In the genomic region with DNA sequence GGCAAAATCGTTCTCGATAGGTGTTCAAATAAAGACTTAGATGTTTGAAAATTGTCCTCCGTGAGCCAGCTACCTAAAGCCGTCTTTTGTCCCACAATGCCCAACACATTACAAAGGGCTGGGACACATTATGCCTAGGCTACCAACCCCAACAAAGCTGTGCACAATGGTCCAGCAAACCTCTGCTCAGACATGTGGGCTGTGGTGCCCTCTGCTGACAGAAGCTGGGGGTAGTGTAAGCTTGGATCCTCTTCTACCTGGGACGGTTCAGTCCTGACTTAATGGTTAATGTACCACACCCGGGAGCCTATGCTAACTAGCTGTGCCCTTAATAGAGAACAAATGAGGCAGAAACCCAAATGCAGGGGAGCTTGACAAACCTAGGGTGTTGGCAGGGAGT, we compare ENCODE assay signal across 9 mouse cellular contexts. TPM values are rescaled to one million over a fixed set of nuclear protein-coding genes. Genes with fewer than 3 reads are reported as not detected.
DNase-seq lines count a peak whose midpoint lies in the region; ATAC-seq and TF ChIP-seq lines count a peak whose summit lies in the region.
"Had no signal": no experiment of that assay in that cellular context is flagged by ENCODE, and none has a peak within 500 bp of the region (broad histone marks: within the 10 kb centered on the region; RNA-seq: fewer than 3 reads in every experiment).

No protein-coding gene starts in this region.

- H3K27me3 ChIP-seq in heart, embryonic 12.5 days (replicated peaks): no peaks in the 10 kb centered on the region
- no peaks in the 10 kb centered on the region for H3K27me3 ChIP-seq in forebrain, postnatal 0 days (ENCODE audit: insufficient read depth, low read length)
- no peaks in the 10 kb centered on the region for H3K27me3 ChIP-seq in liver, adult 2 months (ENCODE audit: control insufficient read depth, insufficient read depth, low read length)

- H3K4me1 ChIP-seq in heart, embryonic 12.5 days (replicated peaks): peaks cover 34% of the 10 kb centered on the region
- no peaks in the 10 kb centered on the region for H3K4me1 ChIP-seq in forebrain, postnatal 0 days (ENCODE audit: insufficient read depth)
- H3K4me1 ChIP-seq in liver, adult 2 months (ENCODE audit: control insufficient read depth, insufficient read depth, low read length): no peaks in the 10 kb centered on the region

- ATAC-seq in heart, embryonic 12.5 days (ENCODE audit: insufficient number of reproducible peaks, low FRiP score): no peak
- ATAC-seq in forebrain, postnatal 0 days: peak; percentile 60; the same call in 1 of the 2 replicates

- H3K9ac ChIP-seq in heart, embryonic 12.5 days: no peak overlapping the region
- H3K9ac ChIP-seq in forebrain, postnatal 0 days: no peak overlapping the region
- no peak overlapping the region for H3K9ac ChIP-seq in liver, adult 2 months (ENCODE audit: low read depth, low read length)

- TF ChIP-seq POLR2A in liver, adult 2 months (IDR thresholded peaks at IDR 0.05; ENCODE audit: extremely low read depth, insufficient read depth, low read length): no peak

- no peak overlapping the region for H3K4me3 ChIP-seq in heart, embryonic 12.5 days
- no peak overlapping the region for H3K4me3 ChIP-seq in forebrain, postnatal 0 days (ENCODE audit: low read depth, low read length)
- no peak overlapping the region for H3K4me3 ChIP-seq in liver, adult 2 months (ENCODE audit: insufficient read depth, low read depth, low read length)

- no peak overlapping the region for H3K27ac ChIP-seq in heart, embryonic 12.5 days (ENCODE audit: poor library complexity, severe bottlenecking)
- no peak overlapping the region for H3K27ac ChIP-seq in forebrain, postnatal 0 days (ENCODE audit: low read depth, low read length)
- no peak overlapping the region for H3K27ac ChIP-seq in liver, adult 2 months (replicated peaks; ENCODE audit: insufficient read depth, low read depth, low read length)

- H3K4me2 ChIP-seq in heart, embryonic 12.5 days: no peak overlapping the region
- H3K4me2 ChIP-seq in forebrain, postnatal 0 days (ENCODE audit: low read depth): no peak overlapping the region

- H3K79me2 ChIP-seq in liver, adult 2 months (ENCODE audit: control insufficient read depth, insufficient read depth, low read length): no peaks in the 10 kb centered on the region

- 57% methylated on average over 6 of the region's 6 CpGs for WGBS in heart, embryonic 12.5 days
- WGBS in forebrain, postnatal 0 days: 28% methylated on average over 6 of the region's 6 CpGs
- 48% methylated on average over 6 of the region's 6 CpGs for WGBS in liver, adult 2 months

- TF ChIP-seq CTCF in forebrain, postnatal 0 days (IDR thresholded peaks at IDR 0.05; ENCODE audit: low read depth): peak; percentile 80
- TF ChIP-seq CTCF in liver, adult 2 months (IDR thresholded peaks at IDR 0.05; ENCODE audit: low read depth, low read length): peak; percentile 70

- peaks cover 21% of the 10 kb centered on the region for H3K36me3 ChIP-seq in heart, embryonic 12.5 days
- no peaks in the 10 kb centered on the region; the same call in 1 of the 2 replicates for H3K36me3 ChIP-seq in forebrain, postnatal 0 days (ENCODE audit: insufficient read depth)
- peaks cover 4% of the 10 kb centered on the region; the same call in 1 of the 2 replicates for H3K36me3 ChIP-seq in liver, adult 2 months (ENCODE audit: control insufficient read depth, insufficient read depth, low read length)

- peak; percentile 89 for DNase-seq in heart, adult 11 months
- DNase-seq in B cell, adult 2 months: peak; percentile 39 to 42
- DNase-seq in adrenal gland, postnatal 10 days: peak; percentile 62
- DNase-seq in forebrain, postnatal 0 days: peak; percentile 65
- DNase-seq in liver, adult 2 months (ENCODE audit: extremely low read depth, low read depth, low spot score): peak; percentile 8
- DNase-seq in right cerebral cortex, postnatal 25 days: peak; percentile 27
- no peak for DNase-seq in natural killer cell, adult 2 months (ENCODE audit: low spot score in 2 of 2)

- no peaks in the 10 kb centered on the region for H3K9me3 ChIP-seq in heart, embryonic 12.5 days (replicated peaks)
- no peaks in the 10 kb centered on the region for H3K9me3 ChIP-seq in forebrain, postnatal 0 days (ENCODE audit: low read length)

RNA-seq across cellular contexts. Expression of gene Islr2, which starts 12.3 kb away (rescaled TPM):
- polyA plus RNA-seq in heart, embryonic 12.5 days (2016; fragmentation: Nextera tagmentation; extraction: Ambion mirVana): 0.05 TPM in 1 of 2 replicates, not detected in the other
- 10 to 100 TPM in 1 of 2 experiments, 1 to 10 TPM in 1; 5.0 to 11.0 TPM for total RNA-seq in adrenal gland, postnatal 10 days (2021)
- 612 and 779 TPM in 2 replicates for total RNA-seq in forebrain, postnatal 0 days (2014; rRNA removed)
- polyA plus RNA-seq in forebrain, postnatal 0 days (2015; fragmentation: Nextera tagmentation; extraction: Ambion mirVana): 54.0 and 58.3 TPM in 2 replicates
- total RNA-seq in liver, adult 2 months (2014; rRNA removed): 0.07 TPM in 1 of 2 replicates, not detected in the other
- polyA plus RNA-seq in liver, adult 2 months (2012; rRNA removed): not detected in 2 replicates

RNA-seq across cellular contexts. Expression of gene Islr, which starts 12.3 kb away (rescaled TPM):
- 8.5 and 8.6 TPM in 2 replicates for polyA plus RNA-seq in heart, embryonic 12.5 days (2016; fragmentation: Nextera tagmentation; extraction: Ambion mirVana)
- total RNA-seq in adrenal gland, postnatal 10 days (2021): 10 to 100 TPM; 46.5 to 47.1 TPM
- 31.0 and 45.8 TPM in 2 replicates for total RNA-seq in forebrain, postnatal 0 days (2014; rRNA removed)
- polyA plus RNA-seq in forebrain, postnatal 0 days (2015; fragmentation: Nextera tagmentation; extraction: Ambion mirVana): 27.4 and 32.2 TPM in 2 replicates
- total RNA-seq in liver, adult 2 months (2014; rRNA removed): 1.4 and 1.5 TPM in 2 replicates
- 6.8 and 7.7 TPM in 2 replicates for polyA plus RNA-seq in liver, adult 2 months (2012; rRNA removed)
- total RNA-seq: neutrophil, adult 5-6 weeks had no signal

RNA-seq across cellular contexts. Expression of gene Pml, which starts 33.2 kb away (rescaled TPM):
- polyA plus RNA-seq in heart, embryonic 12.5 days (2016; fragmentation: Nextera tagmentation; extraction: Ambion mirVana): 15.2 and 15.5 TPM in 2 replicates
- total RNA-seq in adrenal gland, postnatal 10 days (2021): 10 to 100 TPM; 21.8 to 25.6 TPM
- total RNA-seq in forebrain, postnatal 0 days (2014; rRNA removed): 3.4 and 4.8 TPM in 2 replicates
- 2.6 and 3.7 TPM in 2 replicates for polyA plus RNA-seq in forebrain, postnatal 0 days (2015; fragmentation: Nextera tagmentation; extraction: Ambion mirVana)
- 7.4 and 8.9 TPM in 2 replicates for total RNA-seq in liver, adult 2 months (2014; rRNA removed)
- 13.8 and 15.2 TPM in 2 replicates for polyA plus RNA-seq in liver, adult 2 months (2012; rRNA removed)

RNA-seq across cellular contexts. Expression of gene Stoml1, which starts 36.6 kb away (rescaled TPM):
- polyA plus RNA-seq in heart, embryonic 12.5 days (2016; fragmentation: Nextera tagmentation; extraction: Ambion mirVana): 24.0 and 24.7 TPM in 2 replicates
- total RNA-seq in adrenal gland, postnatal 10 days (2021): 10 to 100 TPM; 14.6 to 22.4 TPM
- total RNA-seq in forebrain, postnatal 0 days (2014; rRNA removed): 148 and 149 TPM in 2 replicates
- polyA plus RNA-seq in forebrain, postnatal 0 days (2015; fragmentation: Nextera tagmentation; extraction: Ambion mirVana): 142 and 144 TPM in 2 replicates
- total RNA-seq in liver, adult 2 months (2014; rRNA removed): 5.4 and 5.8 TPM in 2 replicates
- polyA plus RNA-seq in liver, adult 2 months (2012; rRNA removed): 7.8 and 8.1 TPM in 2 replicates

Comparison
In these comparisons a context has a peak if more than half of its experiments do, and no peak if none do; other contexts are left out.
1. DNase-seq: peak in heart, adult 11 months (single experiment), B cell, adult 2 months (2 of 2), adrenal gland, postnatal 10 days (single experiment), forebrain, postnatal 0 days (single experiment), liver, adult 2 months (single experiment) and right cerebral cortex, postnatal 25 days (single experiment); none in natural killer cell, adult 2 months (0 of 2).
2. RNA of gene Islr2, which starts 12.3 kb away (total RNA-seq): 612 to 779 TPM in forebrain, postnatal 0 days; 5.0 to 11.0 TPM in adrenal gland, postnatal 10 days and 0.07 TPM in liver, adult 2 months; every median in the first group is over 10 times any median in the second.
3. RNA of gene Islr, which starts 12.3 kb away (total RNA-seq): 46.5 to 47.1 TPM in adrenal gland, postnatal 10 days and 31.0 to 45.8 TPM in forebrain, postnatal 0 days; 1.4 to 1.5 TPM in liver, adult 2 months; every median in the first group is over 10 times any median in the second.